Mouse (Mus musculus): ENCODE measurements at regions not wholly inside any gene's neighbourhood (a gene's known extent, or its start where the extent isn't known, plus 50 kb on each side); places are given as distances from the start of the nearest gene placed in this dataset.
A peak's percentile ranks its signal among the peaks of the same experiment; 100 is the strongest.

GRCm38 (mm10) chr8:34709316-34709715 lies 597.8 kb upstream of the Gm10131 start:
- no peak for DNase-seq (ENCODE audit: low read depth in 2 of 2, low spot score in 2 of 2)

DNA sequence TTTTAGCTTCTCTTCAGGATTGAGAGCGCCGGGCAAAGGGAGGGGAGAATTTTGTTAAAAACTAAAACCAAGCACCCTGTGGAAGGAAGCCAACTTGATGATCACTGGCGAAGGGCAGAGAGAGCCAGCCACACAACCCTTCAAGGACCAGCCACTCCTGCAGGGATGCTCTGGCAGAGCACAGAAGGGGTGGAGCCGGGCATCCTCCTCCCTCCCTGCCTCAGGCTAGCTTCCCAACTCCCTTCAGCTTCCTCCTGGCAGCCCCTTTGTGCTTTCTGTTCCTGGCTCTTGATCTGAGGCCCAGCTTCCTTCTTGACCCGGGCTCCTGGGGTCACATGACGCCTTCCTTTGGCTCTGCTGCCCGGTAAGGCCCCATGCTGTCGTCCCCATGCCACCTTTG lies 591.8 kb upstream of the Gm10131 start:
- DNase-seq (ENCODE audit: low read depth in 2 of 2, low spot score in 2 of 2), result no peak

DNA sequence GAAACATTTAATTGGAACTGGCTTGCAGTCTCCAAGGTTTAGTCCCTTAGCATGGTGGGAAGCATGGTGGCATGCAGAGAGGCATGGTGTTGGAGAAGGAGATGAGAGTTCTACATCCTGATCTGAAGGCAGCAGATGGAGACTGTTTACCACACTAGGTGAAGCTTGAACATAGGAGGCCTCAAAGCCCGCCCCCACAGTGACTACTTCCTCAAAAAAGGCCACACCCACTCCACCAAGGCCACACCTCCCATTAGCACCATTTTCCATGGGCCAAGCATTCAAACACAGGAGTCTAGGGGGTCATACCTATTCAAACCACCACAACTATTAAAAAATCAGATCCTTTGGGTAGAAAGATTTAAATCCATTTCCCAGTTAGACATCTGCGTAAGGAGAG lies 591.3 kb upstream of the Gm10131 start:
- no peak for DNase-seq (ENCODE audit: low read depth in 2 of 2, low spot score in 2 of 2)

- no peak for DNase-seq (ENCODE audit: low read depth in 2 of 2, low spot score in 2 of 2)
These were observed 587.5 kb upstream of the Gm10131 start for GRCm38 (mm10) chr8:34699015-34699414.

DNA sequence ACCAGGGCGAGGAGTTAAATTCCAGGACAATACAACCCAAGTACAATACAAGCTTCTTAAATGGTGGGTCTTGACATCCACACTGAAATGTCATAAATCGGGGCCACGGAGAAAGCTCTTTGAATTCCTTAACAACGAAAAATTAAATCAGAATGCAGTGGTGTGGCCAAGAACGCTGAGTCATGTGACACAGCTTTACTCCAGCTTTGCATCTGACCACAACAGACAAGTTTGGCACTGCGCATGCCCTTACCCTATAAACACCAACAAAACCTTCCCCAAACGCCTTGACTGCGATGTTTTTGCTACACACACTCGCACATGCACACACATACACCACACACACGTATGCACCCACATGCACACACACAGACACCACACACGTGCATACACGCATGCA lies 584.8 kb upstream of the Gm10131 start:
- DNase-seq (ENCODE audit: low read depth in 2 of 2, low spot score in 2 of 2), result no peak

DNA sequence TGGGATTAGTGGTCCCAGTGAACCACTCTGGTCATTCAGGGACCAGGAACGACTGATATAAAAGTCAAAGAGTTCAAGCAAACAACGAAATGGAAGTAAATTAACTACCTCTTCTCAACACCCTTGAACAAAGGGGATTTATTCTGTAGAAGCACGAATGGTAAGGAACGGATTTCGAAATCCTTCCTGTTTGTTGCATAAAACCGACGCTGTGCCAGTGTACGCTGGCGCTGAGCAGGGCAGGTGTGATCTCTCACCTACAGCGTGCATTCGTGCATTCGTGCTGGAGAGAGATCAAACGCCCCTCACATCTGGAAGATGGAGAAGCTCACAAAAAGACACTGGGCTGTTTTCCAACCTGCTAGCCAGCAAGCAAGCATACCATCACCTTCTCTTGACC lies 581.1 kb upstream of the Gm10131 start:
- no peak for DNase-seq (ENCODE audit: low read depth in 2 of 2, low spot score in 2 of 2)

GRCm38 (mm10) chr8:34691776-34692175 lies 580.2 kb upstream of the Gm10131 start:
- DNase-seq (ENCODE audit: low read depth in 2 of 2, low spot score in 2 of 2), result no peak

DNA sequence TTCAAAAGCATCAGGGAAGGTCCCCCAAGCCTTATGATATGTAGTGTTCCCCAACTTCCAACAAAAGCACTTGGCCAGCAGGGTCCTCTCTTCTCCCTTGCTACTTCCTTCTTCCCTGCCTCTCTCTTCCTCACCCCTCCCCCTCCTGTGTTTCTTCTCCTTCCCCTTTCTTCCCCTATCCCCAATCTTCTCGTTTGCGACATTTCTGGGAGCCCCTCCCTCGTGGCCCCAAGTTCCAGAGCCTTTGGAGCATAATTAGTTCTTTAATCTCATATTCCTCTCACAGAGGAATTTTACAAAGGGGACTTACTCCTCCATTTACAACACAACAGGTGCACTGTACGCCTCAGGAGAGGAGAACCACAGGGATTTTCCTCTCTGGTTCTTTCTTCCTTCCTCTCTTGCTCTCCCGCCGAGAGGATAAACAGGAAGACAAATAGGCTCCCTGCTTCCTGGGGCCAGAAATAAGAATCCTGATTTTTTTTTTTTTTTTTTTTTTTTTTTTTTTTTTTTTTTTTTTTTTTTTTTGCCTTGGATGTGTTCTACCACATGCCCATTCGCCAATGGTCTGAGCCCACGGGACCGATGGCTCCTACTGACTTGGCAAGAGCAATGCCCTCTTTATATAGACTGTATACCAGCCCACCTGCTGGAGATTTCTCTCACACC lies 578.4 kb upstream of the Gm10131 start:
- DNase-seq (ENCODE audit: low read depth in 2 of 2, low spot score in 2 of 2), result no peak

- no peak for DNase-seq (ENCODE audit: low read depth in 2 of 2, low spot score in 2 of 2)
These were observed 577.7 kb upstream of the Gm10131 start for GRCm38 (mm10) chr8:34689049-34689824.

- DNase-seq (ENCODE audit: low read depth in 2 of 2, low spot score in 2 of 2), result no peak
These were observed 577.0 kb upstream of the Gm10131 start for GRCm38 (mm10) chr8:34688396-34689048.

DNA sequence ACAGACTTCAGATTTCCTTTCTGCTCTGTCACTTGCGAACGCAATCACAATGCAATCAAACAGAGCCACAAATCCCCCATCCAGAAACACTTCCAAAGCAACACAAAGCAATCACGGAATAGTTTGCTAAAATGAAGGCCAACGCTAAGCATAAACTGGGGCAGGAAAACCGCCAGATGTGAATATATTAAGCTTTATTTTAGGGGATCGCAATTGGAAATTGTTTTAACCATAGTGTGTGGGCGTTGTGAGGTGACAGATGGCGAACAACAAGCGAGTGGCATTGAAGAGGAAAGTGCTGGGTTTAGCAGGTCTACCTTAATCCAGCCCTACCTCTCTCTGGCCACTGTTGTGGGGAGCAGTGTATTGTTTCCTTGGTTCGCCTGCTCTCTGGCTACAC lies 574.8 kb upstream of the Gm10131 start:
- DNase-seq (ENCODE audit: low read depth in 2 of 2, low spot score in 2 of 2), result no peak

- no peak for DNase-seq (ENCODE audit: low read depth in 2 of 2, low spot score in 2 of 2)
These were observed 573.1 kb upstream of the Gm10131 start for GRCm38 (mm10) chr8:34684683-34685082.

- DNase-seq (ENCODE audit: low read depth in 2 of 2, low spot score in 2 of 2), result no peak
These were observed 571.6 kb upstream of the Gm10131 start for GRCm38 (mm10) chr8:34683173-34683572.

DNA sequence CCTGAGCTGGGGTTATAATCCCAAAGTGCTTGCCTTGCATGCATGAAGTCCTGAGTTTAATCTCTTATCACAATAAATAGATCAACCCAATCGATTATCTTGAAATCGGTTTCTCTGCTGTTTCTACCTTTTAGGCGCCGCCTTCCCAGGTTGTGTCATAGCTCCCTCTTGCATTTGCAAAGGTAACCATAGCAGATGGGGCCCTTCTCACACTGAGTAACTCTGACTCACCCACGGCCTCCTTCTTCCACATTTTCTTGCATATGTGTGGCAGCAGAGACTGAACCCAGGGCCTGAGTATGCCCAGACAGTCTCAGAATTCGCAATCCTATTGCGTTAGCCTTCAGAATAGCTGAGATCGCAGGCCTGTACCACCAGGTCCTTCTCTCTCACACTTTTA lies 570.7 kb upstream of the Gm10131 start:
- DNase-seq (ENCODE audit: low read depth in 2 of 2, low spot score in 2 of 2), result no peak

- DNase-seq (ENCODE audit: low read depth in 2 of 2, low spot score in 2 of 2), result no peak
These were observed 568.2 kb upstream of the Gm10131 start for GRCm38 (mm10) chr8:34679565-34680291.

- no peak for DNase-seq (ENCODE audit: low read depth in 2 of 2, low spot score in 2 of 2)
These were observed 567.3 kb upstream of the Gm10131 start for GRCm38 (mm10) chr8:34678879-34679278.

DNA sequence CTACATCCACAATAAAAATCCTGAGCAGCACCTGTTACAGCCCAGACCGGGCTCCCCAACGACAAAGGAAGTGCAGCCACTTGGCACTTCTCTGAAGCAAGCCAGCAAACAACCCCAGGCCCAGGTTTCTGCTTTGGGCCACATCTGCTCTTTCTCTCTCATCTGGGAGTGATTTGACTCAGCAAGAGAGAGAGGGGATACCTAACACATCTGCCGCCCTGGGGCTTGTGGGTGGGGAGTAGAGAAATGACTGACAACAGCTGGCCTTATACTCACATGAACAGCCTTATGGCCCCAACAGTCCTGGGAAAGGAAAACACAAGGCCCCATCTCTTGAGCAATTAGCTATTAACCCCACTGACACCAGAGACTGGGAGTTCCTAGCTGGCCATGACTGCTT lies 560.2 kb upstream of the Gm10131 start:
- DNase-seq (ENCODE audit: low read depth in 2 of 2, low spot score in 2 of 2), result peak; percentile 27 to 36

GRCm38 (mm10) chr8:34670930-34671715 lies 559.6 kb upstream of the Gm10131 start:
- DNase-seq (ENCODE audit: low read depth in 2 of 2, low spot score in 2 of 2), result no peak

- DNase-seq (ENCODE audit: low read depth in 2 of 2, low spot score in 2 of 2), result no peak
These were observed 557.6 kb upstream of the Gm10131 start for GRCm38 (mm10) chr8:34669146-34669545.

DNA sequence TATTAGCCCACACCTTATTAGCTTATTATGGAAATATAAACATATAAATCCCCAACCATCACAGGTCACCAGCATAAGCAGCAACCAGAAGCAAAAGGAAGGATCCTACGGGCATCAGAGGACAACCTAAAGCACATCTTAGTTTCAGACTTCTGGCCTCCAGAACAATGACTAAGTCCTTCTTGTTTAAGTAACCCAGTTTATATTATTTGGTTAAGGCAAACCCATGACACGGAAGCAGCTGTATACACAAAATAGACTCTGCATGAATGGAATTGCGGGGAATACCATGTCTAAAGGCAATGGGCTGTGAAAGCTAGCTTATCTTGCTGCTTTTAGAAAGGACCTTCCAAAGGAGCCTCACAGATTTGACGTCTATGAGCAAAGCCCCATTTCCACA lies 552.9 kb upstream of the Gm10131 start:
- no peak for DNase-seq (ENCODE audit: low read depth in 2 of 2, low spot score in 2 of 2)

- no peak for DNase-seq (ENCODE audit: low read depth in 2 of 2, low spot score in 2 of 2)
These were observed 551.0 kb upstream of the Gm10131 start for GRCm38 (mm10) chr8:34662532-34662931.

Measured in CD8-positive naive resting alpha-beta T cell, adult 2 months (primary cell).